Comparison of ENCODE assay signal across 27 mouse cellular contexts in the genomic region with DNA sequence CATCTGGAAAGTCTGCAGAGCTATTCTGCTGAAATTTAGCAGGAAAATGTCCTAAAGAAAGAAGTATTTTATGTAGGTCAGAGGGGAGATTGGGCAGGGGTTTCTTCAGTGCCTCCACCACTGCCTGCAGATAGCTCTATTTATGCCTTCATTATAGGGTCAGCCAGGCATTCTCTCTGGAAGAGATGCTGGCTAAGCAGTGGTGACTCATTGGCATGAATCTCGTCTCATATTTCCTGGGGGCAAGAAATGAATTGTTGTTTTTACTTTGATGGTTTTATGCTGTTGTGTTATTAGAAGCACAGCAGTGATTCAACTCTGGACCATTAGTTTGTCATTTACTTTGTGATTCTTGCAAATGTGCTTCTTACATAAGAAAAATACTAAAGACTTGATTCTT. TPM values are rescaled to one million over a fixed set of nuclear protein-coding genes. Genes with fewer than 3 reads are reported as not detected.
"Had no signal": no experiment of that assay in that cellular context is flagged by ENCODE, and none has a peak within 500 bp of the region (broad histone marks: within the 10 kb centered on the region; RNA-seq: fewer than 3 reads in every experiment).

No protein-coding gene starts in this region.

- H3K9me3 ChIP-seq: lung, embryonic 15.5 days; midbrain, embryonic 10.5 days; midbrain, embryonic 12.5 days; neural tube, embryonic 13.5 days; neural tube, embryonic 15.5 days; stomach, embryonic 15.5 days had no signal

- H3K27ac ChIP-seq: lung, embryonic 15.5 days; midbrain, embryonic 10.5 days; midbrain, embryonic 12.5 days; neural tube, embryonic 13.5 days; neural tube, embryonic 15.5 days; stomach, embryonic 15.5 days; stomach, postnatal 0 days had no signal

- DNase-seq: liver, postnatal 0 days; lung, adult 2 months; lung, postnatal 14 days; lung, postnatal 4 days; midbrain, embryonic 14.5 days; retina, postnatal 1 day; right cerebral cortex, adult 18-20 months; right cerebral cortex, postnatal 25 days; right cerebral cortex, postnatal 4 days; thymus, adult 2 months; thymus, postnatal 25 days; thymus, postnatal 4 days had no signal

- H3K36me3 ChIP-seq: lung, embryonic 15.5 days; stomach, embryonic 15.5 days had no signal

- H3K4me3 ChIP-seq: lung, embryonic 15.5 days; midbrain, embryonic 10.5 days; midbrain, embryonic 12.5 days; myocyte; neural tube, embryonic 13.5 days; neural tube, embryonic 15.5 days; stomach, embryonic 15.5 days had no signal

- H3K4me2 ChIP-seq: lung, embryonic 15.5 days; midbrain, embryonic 12.5 days; neural tube, embryonic 13.5 days; neural tube, embryonic 15.5 days; stomach, embryonic 15.5 days had no signal

- H3K4me1 ChIP-seq: lung, embryonic 15.5 days; midbrain, embryonic 10.5 days; midbrain, embryonic 12.5 days; neural tube, embryonic 13.5 days; neural tube, embryonic 15.5 days; stomach, embryonic 15.5 days had no signal

- H3K27me3 ChIP-seq: lung, embryonic 15.5 days; midbrain, embryonic 12.5 days; neural tube, embryonic 13.5 days; neural tube, embryonic 15.5 days; stomach, embryonic 15.5 days had no signal

- H3K9ac ChIP-seq: liver, postnatal 0 days; lung, embryonic 15.5 days; midbrain, embryonic 12.5 days; neural tube, embryonic 13.5 days; neural tube, embryonic 15.5 days; stomach, embryonic 15.5 days had no signal

- ATAC-seq: liver, postnatal 0 days; lung, postnatal 0 days; midbrain, embryonic 16.5 days had no signal

RNA-seq across cellular contexts. Expression of a gene that starts 38.4 kb away (rescaled TPM):
- polyA plus RNA-seq: liver, postnatal 0 days; lung, adult 2 months; lung, embryonic 15.5 days; lung, postnatal 0 days; midbrain, embryonic 10.5 days; midbrain, embryonic 12.5 days; midbrain, embryonic 14.5 days; midbrain, embryonic 16.5 days; myocyte; neural tube, embryonic 11.5 days; neural tube, embryonic 13.5 days; neural tube, embryonic 15.5 days; small intestine, adult 2 months; spleen, adult 2 months; stomach, embryonic 15.5 days; stomach, postnatal 0 days; testis, adult 2 months; thymus, adult 2 months; urinary bladder, adult 2 months had no signal
